21 mouse cellular contexts compared by ENCODE assay signal in the genomic region with DNA sequence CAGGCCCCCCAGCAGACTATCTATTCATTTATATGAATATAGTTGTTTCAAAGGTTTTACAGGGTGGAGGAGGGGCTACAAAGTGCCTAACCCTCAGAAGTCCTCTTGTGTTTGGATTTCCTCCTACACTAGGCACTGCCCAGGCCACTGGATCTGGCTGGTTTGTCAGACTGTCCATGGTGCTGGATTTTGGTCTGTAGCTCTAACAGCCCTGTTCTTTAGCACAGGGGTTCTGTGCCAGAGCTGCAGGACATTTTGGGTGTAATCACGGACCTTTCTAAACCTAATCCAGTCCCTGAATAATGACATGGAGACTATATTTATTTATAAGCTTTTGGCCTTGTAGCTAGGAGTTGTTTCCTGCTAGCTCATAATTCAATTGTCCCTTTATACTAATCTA.
DNase-seq lines count a peak whose midpoint lies in the region.
"Had no signal": no experiment of that assay in that cellular context is flagged by ENCODE, and none has a peak within 500 bp of the region (broad histone marks: within the 10 kb centered on the region; RNA-seq: fewer than 3 reads in every experiment).

No protein-coding gene starts in this region.

- peak; percentile 16 for DNase-seq in adrenal gland, postnatal 14 days
- DNase-seq in adrenal gland, adult (ENCODE audit: inconsistent age in 2 of 2, low spot score in 1 of 2): no peak
- peak; percentile 75 for DNase-seq in heart, adult 11 months
- no peak for DNase-seq in heart, postnatal 10 days
- peak; percentile 15 for DNase-seq in kidney, postnatal 10 days
- DNase-seq in kidney, postnatal 14 days: no peak
- DNase-seq: adrenal gland, adult 2 months; adrenal gland, postnatal 36 days; B cell, adult 2 months; cerebellum, adult 11 months; cerebellum, adult 8-10 months; cerebellum, postnatal 14 days; gastrocnemius, postnatal 10 days had no signal

- no peak overlapping the region for H3K4me3 ChIP-seq in brown adipose tissue, adult 24 weeks (ENCODE audit: insufficient read depth, low read depth, low read length)
- H3K4me3 ChIP-seq: embryonic facial prominence, embryonic 15.5 days; erythroblast, embryonic 14.5 days; forebrain, embryonic 10.5 days; forebrain, embryonic 15.5 days; heart, embryonic 13.5 days; hindbrain, embryonic 13.5 days had no signal

- peaks cover 5% of the 10 kb centered on the region; the same call in 1 of the 2 replicates for H3K4me1 ChIP-seq in brown adipose tissue, adult 24 weeks (ENCODE audit: control insufficient read depth, insufficient read depth, insufficient read length, low read length)
- H3K4me1 ChIP-seq: embryonic facial prominence, embryonic 15.5 days; forebrain, embryonic 15.5 days; hindbrain, embryonic 13.5 days had no signal

- intact Hi-C loops in heart, postnatal 10 days (cut with DNase I): no loop called here

- 0 out of 2 replicates have a peak overlapping the region, but pooled peaks have one; percentile 58 for H3K27ac ChIP-seq in brown adipose tissue, adult 24 weeks (replicated peaks; ENCODE audit: low read depth, low read length)
- H3K27ac ChIP-seq: embryonic facial prominence, embryonic 15.5 days; forebrain, embryonic 10.5 days; forebrain, embryonic 15.5 days; heart, embryonic 13.5 days; hindbrain, embryonic 13.5 days; hindbrain, postnatal 0 days had no signal

Comparison
In these comparisons a context has a peak if more than half of its experiments do, and no peak if none do; other contexts are left out.
1. DNase-seq: peak in adrenal gland, postnatal 14 days (single experiment), heart, adult 11 months (single experiment) and kidney, postnatal 10 days (single experiment); none in adrenal gland, adult (0 of 2), heart, postnatal 10 days (0 of 2) and kidney, postnatal 14 days (single experiment).